Mouse (Mus musculus): ENCODE measurements around the gene Prss34. TPM values are rescaled to one million over a fixed set of nuclear protein-coding genes. Genes with fewer than 3 reads are reported as not detected.

Prss34 gene
- polyA plus RNA-seq, 1 experiment from 2014 or later = not detected

GRCm38 (mm10) chr17:25322930-25323329 is 24.7 kb downstream of the Prss34 start:
- Histone ChIP-seq H3K4me1 (no peaks in the 10 kb centered on the region), H3K4me3 (no peak overlapping the region), H3K4me2 (no peak overlapping the region), H3K27me3 (replicated peaks) (no peaks in the 10 kb centered on the region), H3K9me3 (no peaks in the 10 kb centered on the region), H3K27ac (no peak overlapping the region), H3K9ac (no peak overlapping the region), H3K36me3 (replicated peaks) (no peaks in the 10 kb centered on the region)
- WGBS = 18% methylated on average over 2 of the region's 2 CpGs
- no peak for ATAC-seq (replicated peaks)

- Histone ChIP-seq H3K27me3 (replicated peaks) (0 out of 2 replicates have a peak, but pooled peaks cover 2% of the 10 kb centered on the region), H3K36me3 (replicated peaks) (no peaks in the 10 kb centered on the region), H3K4me1 (no peaks in the 10 kb centered on the region), H3K27ac (no peak overlapping the region), H3K9ac (no peak overlapping the region), H3K9me3 (no peaks in the 10 kb centered on the region), H3K4me2 (no peak overlapping the region), H3K4me3 (no peak overlapping the region)
- no peak for ATAC-seq (replicated peaks)
- 80% methylated on average over 9 of the region's 9 CpGs for WGBS
Measured at GRCm38 (mm10) chr17:25332321-25332720, 34.1 kb downstream of the Prss34 start.

- H3K9ac ChIP-seq = no peak overlapping the region
- 0% methylated on average over 8 of the region's 8 CpGs for WGBS
- H3K36me3 ChIP-seq (replicated peaks) = no peaks in the 10 kb centered on the region
- H3K4me2 ChIP-seq = no peak overlapping the region
- H3K27me3 ChIP-seq (replicated peaks) = 0 out of 2 replicates have a peak, but pooled peaks cover 2% of the 10 kb centered on the region
- no peak overlapping the region for H3K4me3 ChIP-seq
- no peaks in the 10 kb centered on the region for H3K4me1 ChIP-seq
- ATAC-seq (replicated peaks) = no peak
- H3K9me3 ChIP-seq = no peaks in the 10 kb centered on the region
- H3K27ac ChIP-seq = no peak overlapping the region
Measured at GRCm38 (mm10) chr17:25333943-25334342, 35.7 kb downstream of the Prss34 start.

- Histone ChIP-seq H3K4me2 (no peak overlapping the region), H3K4me1 (no peaks in the 10 kb centered on the region), H3K27ac (no peak overlapping the region), H3K36me3 (replicated peaks) (no peaks in the 10 kb centered on the region), H3K4me3 (no peak overlapping the region), H3K9ac (no peak overlapping the region), H3K9me3 (no peaks in the 10 kb centered on the region), H3K27me3 (replicated peaks) (no peaks in the 10 kb centered on the region)
- 85% methylated on average over 4 of the region's 4 CpGs for WGBS
- ATAC-seq (replicated peaks) = no peak
Measured at GRCm38 (mm10) chr17:25338218-25338617, 40.0 kb downstream of the Prss34 start.

GRCm38 (mm10) chr17:25340003-25340402 is 41.8 kb downstream of the Prss34 start:
- H3K4me2 ChIP-seq = no peak overlapping the region
- no peak overlapping the region for H3K9ac ChIP-seq
- H3K9me3 ChIP-seq = no peaks in the 10 kb centered on the region
- no peak overlapping the region for H3K27ac ChIP-seq
- no peaks in the 10 kb centered on the region for H3K36me3 ChIP-seq (replicated peaks)
- no peak overlapping the region for H3K4me3 ChIP-seq
- no peaks in the 10 kb centered on the region for H3K27me3 ChIP-seq (replicated peaks)
- 84% methylated on average over 6 of the region's 6 CpGs for WGBS
- ATAC-seq (replicated peaks) = no peak
- no peaks in the 10 kb centered on the region for H3K4me1 ChIP-seq

- no peak for ATAC-seq (replicated peaks)
- Histone ChIP-seq H3K27ac (no peak overlapping the region), H3K4me3 (no peak overlapping the region), H3K4me1 (no peaks in the 10 kb centered on the region), H3K4me2 (no peak overlapping the region), H3K9me3 (no peaks in the 10 kb centered on the region), H3K9ac (no peak overlapping the region), H3K36me3 (replicated peaks) (no peaks in the 10 kb centered on the region), H3K27me3 (replicated peaks) (no peaks in the 10 kb centered on the region)
- 63% methylated on average over 3 of the region's 3 CpGs for WGBS
Measured at GRCm38 (mm10) chr17:25341490-25341889, 43.3 kb downstream of the Prss34 start.

- no peaks in the 10 kb centered on the region for H3K4me1 ChIP-seq
- H3K27me3 ChIP-seq (replicated peaks) = no peaks in the 10 kb centered on the region
- WGBS = 91% methylated on average over 4 of the region's 4 CpGs
- H3K9ac ChIP-seq = no peak within 1 kb of the TSS
- H3K27ac ChIP-seq = no peak within 1 kb of the TSS
- no peaks in the 10 kb centered on the region for H3K36me3 ChIP-seq (replicated peaks)
- no peak for ATAC-seq (replicated peaks)
- no peak within 1 kb of the TSS for H3K4me2 ChIP-seq
- no peak within 1 kb of the TSS for H3K4me3 ChIP-seq
- H3K9me3 ChIP-seq = no peaks in the 10 kb centered on the region
Measured at GRCm38 (mm10) chr17:25345462-25345861, 47.3 kb downstream of the Prss34 start, which contains the start of gene Tpsab1. Gene Tpsab1, minus strand, starts transcription at chr17:25345562.

Other genes starting within 250 kb of the Prss34 start
- gene Tmem204, start 214.8 kb upstream of the Prss34 start, polyA plus RNA-seq (2015; fragmentation: Nextera tagmentation; extraction: Ambion mirVana) = 12.6 and 13.0 TPM in 2 replicates
- gene Telo2, start 182.4 kb upstream of the Prss34 start, polyA plus RNA-seq (2015; fragmentation: Nextera tagmentation; extraction: Ambion mirVana) = 57.8 and 67.0 TPM in 2 replicates
- not detected in 2 replicates for gene Ptx4, start 177.6 kb upstream of the Prss34 start, polyA plus RNA-seq (2015; fragmentation: Nextera tagmentation; extraction: Ambion mirVana)
- gene Clcn7, start 165.0 kb upstream of the Prss34 start, polyA plus RNA-seq (2015; fragmentation: Nextera tagmentation; extraction: Ambion mirVana) = 35.0 and 36.3 TPM in 2 replicates
- not detected in 2 replicates for gene Ccdc154, start 135.9 kb upstream of the Prss34 start, polyA plus RNA-seq (2015; fragmentation: Nextera tagmentation; extraction: Ambion mirVana)
- gene Gm38655, start 122.9 kb upstream of the Prss34 start, polyA plus RNA-seq (2015; fragmentation: Nextera tagmentation; extraction: Ambion mirVana) = not detected in 2 replicates
- gene BC003965, start 113.8 kb upstream of the Prss34 start, polyA plus RNA-seq (2015; fragmentation: Nextera tagmentation; extraction: Ambion mirVana) = 34.4 and 35.7 TPM in 2 replicates
- gene Unkl, start 110.0 kb upstream of the Prss34 start, polyA plus RNA-seq (2015; fragmentation: Nextera tagmentation; extraction: Ambion mirVana) = 17.1 TPM in 2 replicates
- gene Gnptg, start 58.3 kb upstream of the Prss34 start, polyA plus RNA-seq (2015; fragmentation: Nextera tagmentation; extraction: Ambion mirVana) = 96.0 and 108 TPM in 2 replicates
- 62.7 and 62.9 TPM in 2 replicates for gene Tsr3, start 58.2 kb upstream of the Prss34 start, polyA plus RNA-seq (2015; fragmentation: Nextera tagmentation; extraction: Ambion mirVana)
- gene Baiap3, start 42.0 kb upstream of the Prss34 start, polyA plus RNA-seq (2015; fragmentation: Nextera tagmentation; extraction: Ambion mirVana) = 26.8 and 30.3 TPM in 2 replicates
- 503 and 512 TPM in 2 replicates for gene Ube2i, start 23.8 kb upstream of the Prss34 start, polyA plus RNA-seq (2015; fragmentation: Nextera tagmentation; extraction: Ambion mirVana)
- not detected in 2 replicates for gene Prss28, start 10.3 kb downstream of the Prss34 start, polyA plus RNA-seq (2015; fragmentation: Nextera tagmentation; extraction: Ambion mirVana)
- not detected in 2 replicates for gene Prss29, start 20.3 kb downstream of the Prss34 start, polyA plus RNA-seq (2015; fragmentation: Nextera tagmentation; extraction: Ambion mirVana)
- gene Tpsab1, start 47.2 kb downstream of the Prss34 start, polyA plus RNA-seq (2015; fragmentation: Nextera tagmentation; extraction: Ambion mirVana) = not detected in 2 replicates
- 0.15 and 0.70 TPM in 2 replicates for gene Tpsb2, start 67.9 kb downstream of the Prss34 start, polyA plus RNA-seq (2015; fragmentation: Nextera tagmentation; extraction: Ambion mirVana)
- gene Tpsg1, start 70.9 kb downstream of the Prss34 start, polyA plus RNA-seq (2015; fragmentation: Nextera tagmentation; extraction: Ambion mirVana) = 0.79 and 0.93 TPM in 2 replicates
- gene Cacna1h, start 135.4 kb downstream of the Prss34 start, polyA plus RNA-seq (2015; fragmentation: Nextera tagmentation; extraction: Ambion mirVana) = 14.2 and 15.7 TPM in 2 replicates
- gene Tekt4, start 156.2 kb downstream of the Prss34 start, polyA plus RNA-seq (2015; fragmentation: Nextera tagmentation; extraction: Ambion mirVana) = 1.2 TPM in 2 replicates
- gene Sstr5, start 198.9 kb downstream of the Prss34 start, polyA plus RNA-seq (2015; fragmentation: Nextera tagmentation; extraction: Ambion mirVana) = 0.32 and 0.98 TPM in 2 replicates